Mouse (Mus musculus) lung, postnatal 0 days (tissue): ENCODE data around the gene Hmcn2. TPM values are rescaled to one million over a fixed set of nuclear protein-coding genes. Genes with fewer than 3 reads are reported as not detected.

Source experiments
- ATAC-seq: fragments of 200-750 bp; cut with Nextera tagmentation; 2 replicates; pipeline ENCODE4 v1.8.0; 2017; ENCODE audit warnings: moderate library complexity
- DNase-seq: peaks from one replicate; pipeline ENCODE4 v3.0.0-alpha.2; 2016; ENCODE audit warnings: low spot score
- H3K27ac ChIP-seq: fragments of 300-500 bp; sonication (generic); 2 replicates; pipeline ENCODE4 v1.5.1; 2014; ENCODE audit warnings: antibody characterized with exemption, mild to moderate bottlenecking, low read length, mixed read lengths
- H3K27me3 ChIP-seq: fragments of 300-500 bp; sonication (generic); replicated peaks from 2 replicates; pipeline ENCODE4 v1.6.1; 2014; ENCODE audit warnings: low read length, mixed read lengths; ENCODE audit not compliant: insufficient read depth
- H3K36me3 ChIP-seq: fragments of 300-500 bp; sonication (generic); 2 replicates; pipeline ENCODE4 v1.6.1; 2014; ENCODE audit warnings: low read length, mixed read lengths; ENCODE audit not compliant: insufficient read depth
- H3K4me1 ChIP-seq: fragments of 300-500 bp; sonication (generic); 2 replicates; pipeline ENCODE4 v1.6.1; 2014; ENCODE audit warnings: antibody characterized with exemption, low read depth, low read length, mixed read lengths; ENCODE audit not compliant: insufficient read depth
- H3K4me2 ChIP-seq: fragments of 300-500 bp; sonication (generic); replicated peaks from 2 replicates; pipeline ENCODE4 v1.6.1; 2014; ENCODE audit warnings: low read depth, mild to moderate bottlenecking, low read length, moderate library complexity, mixed read lengths
- H3K4me3 ChIP-seq: fragments of 300-500 bp; sonication (generic); 2 replicates; pipeline ENCODE4 v1.5.1; 2014; ENCODE audit warnings: low read depth, low read length
- H3K9ac ChIP-seq: fragments of 300-500 bp; sonication (generic); replicated peaks from 2 replicates; pipeline ENCODE4 v1.6.1; 2014; ENCODE audit warnings: low read depth, mild to moderate bottlenecking
- H3K9me3 ChIP-seq: fragments of 300-500 bp; sonication (generic); 2 replicates; pipeline ENCODE4 v1.6.1; 2016; ENCODE audit warnings: low read length, mixed read lengths
- CTCF ChIP-seq: IDR thresholded peaks from 2 replicates; pipeline ENCODE4 v1.5.1; 2016; ENCODE audit warnings: antibody characterized with exemption, mild to moderate bottlenecking
- EP300 ChIP-seq: IDR thresholded peaks from 2 replicates; pipeline ENCODE4 v1.6.1; 2016; ENCODE audit warnings: antibody characterized with exemption, mild to moderate bottlenecking, control low read depth
- WGBS: fragments of 180-500 bp; shearing (Covaris S2); extraction: QIAGEN DNeasy Blood & Tissue Kit; methylation state at CpG from one replicate; pipeline ENCODE4 v1.1.7; 2014; 5-methylcytosine and 5-hydroxymethylcytosine counted together
- polyA plus RNA-seq: library from polyadenylated mRNA; unstranded; fragments of >200 nt; fragmentation: Nextera tagmentation; extraction: Ambion mirVana; gene quantifications from 2 replicates; pipeline ENCODE4 v1.2.1, GENCODE M21; 2015

Hmcn2 gene
- polyA plus RNA-seq, 1 experiment from 2014 or later: 1.1 TPM

DNA sequence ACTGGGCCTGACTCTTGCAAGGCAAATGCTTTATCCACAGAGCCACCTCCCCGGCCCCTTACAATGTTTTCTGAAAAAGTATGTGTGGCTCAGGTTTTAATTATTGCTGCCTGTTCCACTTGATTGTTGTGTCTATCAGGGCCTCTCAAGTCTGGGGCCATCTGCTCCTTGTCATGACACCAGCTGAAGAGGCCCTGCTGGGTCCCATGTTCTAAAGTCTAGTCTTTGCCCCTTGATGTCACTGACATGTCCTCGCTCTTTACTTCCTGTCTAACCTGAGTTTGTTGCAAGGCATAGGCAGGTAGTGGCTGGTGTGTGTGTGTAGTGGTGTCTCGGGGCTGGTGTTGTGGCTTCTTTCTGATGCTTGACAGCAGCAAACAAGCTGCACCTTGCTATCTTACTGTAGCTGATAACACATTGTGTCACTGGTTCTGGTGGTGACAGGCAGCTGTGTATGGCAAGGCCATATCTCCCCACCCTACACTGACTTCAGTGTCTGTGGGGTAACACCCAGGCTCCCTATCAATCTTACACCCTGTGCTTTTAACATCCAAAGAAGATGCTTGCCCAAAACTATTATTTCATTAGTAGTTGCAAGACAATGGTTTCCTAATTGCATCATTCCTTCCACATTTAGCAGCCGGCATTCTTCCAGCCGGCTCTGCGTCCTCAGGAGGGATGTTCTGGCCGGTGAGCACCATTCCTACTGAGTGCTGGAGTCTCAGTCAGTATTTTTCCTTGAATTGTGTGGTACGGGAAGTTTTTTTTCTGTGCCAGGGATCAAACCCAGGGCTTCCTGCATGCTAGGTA lies 27.7 kb downstream of the Hmcn2 start:
- DNase-seq (no peak), ATAC-seq (no peak)
- H3K9me3 ChIP-seq: no peaks in the 10 kb centered on the region
- no peaks in the 10 kb centered on the region; the same call in 1 of the 2 replicates for H3K27me3 ChIP-seq
- no peak overlapping the region for H3K9ac ChIP-seq
- TF ChIP-seq EP300: no peak
- TF ChIP-seq CTCF: no peak
- no peaks in the 10 kb centered on the region for H3K36me3 ChIP-seq
- no peaks in the 10 kb centered on the region for H3K4me1 ChIP-seq
- H3K4me3 ChIP-seq: no peak overlapping the region
- no peak overlapping the region for H3K27ac ChIP-seq
- H3K4me2 ChIP-seq: no peak overlapping the region
- WGBS: 65% methylated on average over 8 of the region's 8 CpGs

DNA sequence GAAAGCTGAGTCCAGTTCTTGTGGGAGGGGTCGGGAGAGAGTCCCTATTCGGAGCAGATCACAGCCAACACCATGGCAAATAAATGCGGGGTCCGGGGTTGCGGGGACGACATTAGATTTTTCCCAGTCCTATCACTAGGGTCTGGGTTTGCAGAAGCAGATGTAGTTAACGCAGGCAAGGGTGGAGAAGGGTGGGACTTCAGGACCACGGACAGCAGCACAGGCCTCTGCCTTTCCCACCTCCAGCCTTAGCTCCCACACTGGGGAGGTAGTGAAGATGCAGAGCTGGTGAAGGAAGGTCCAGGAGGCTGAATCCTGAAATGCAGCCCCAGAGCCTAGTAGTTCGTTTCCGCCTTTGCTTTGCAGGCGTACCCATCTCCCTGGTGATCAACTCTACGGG lies 31.9 kb downstream of the Hmcn2 start:
- DNase-seq: peak; percentile 65
- H3K9ac ChIP-seq: no peak overlapping the region

DNA sequence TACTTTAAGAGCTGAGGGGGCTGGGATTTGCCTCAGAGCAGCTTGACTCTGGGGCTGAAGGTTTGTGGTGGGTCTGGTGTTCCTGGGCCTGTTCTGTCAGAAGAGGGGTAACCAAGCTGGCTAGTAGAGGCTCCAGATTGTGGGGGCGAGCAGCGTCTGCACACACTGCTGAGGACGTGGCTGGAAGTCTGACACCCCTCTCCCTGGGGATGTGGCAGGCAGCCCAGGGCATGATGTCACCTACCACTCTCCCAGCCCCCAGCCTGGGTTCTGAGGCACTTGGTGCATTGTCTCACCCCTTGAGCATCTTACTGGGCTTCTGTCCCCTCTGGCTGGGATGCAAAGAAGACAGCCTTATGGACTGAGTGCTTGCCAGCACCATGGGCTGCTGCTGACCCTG lies 34.2 kb downstream of the Hmcn2 start:
- no peak overlapping the region for H3K27ac ChIP-seq
- no peaks in the 10 kb centered on the region for H3K36me3 ChIP-seq
- ATAC-seq (no peak), DNase-seq (no peak)
- WGBS: 50% methylated on average over 3 of the region's 3 CpGs
- no peak for TF ChIP-seq EP300
- no peak for TF ChIP-seq CTCF
- H3K9ac ChIP-seq: no peak overlapping the region
- H3K9me3 ChIP-seq: no peaks in the 10 kb centered on the region
- H3K4me2 ChIP-seq: no peak overlapping the region
- no peak overlapping the region for H3K4me3 ChIP-seq
- H3K27me3 ChIP-seq: no peaks in the 10 kb centered on the region
- no peaks in the 10 kb centered on the region for H3K4me1 ChIP-seq

More for the DNA sequence above, 31.9 kb downstream of the Hmcn2 start:
- no peaks in the 10 kb centered on the region for H3K4me1 ChIP-seq
- TF ChIP-seq CTCF (no peak), EP300 (no peak)
- no peak overlapping the region for H3K27ac ChIP-seq
- no peak for ATAC-seq
- H3K4me3 ChIP-seq: no peak overlapping the region
- no peaks in the 10 kb centered on the region for H3K27me3 ChIP-seq
- 37% methylated on average over 12 of the region's 12 CpGs for WGBS
- H3K9me3 ChIP-seq: no peaks in the 10 kb centered on the region
- no peaks in the 10 kb centered on the region for H3K36me3 ChIP-seq
- no peak overlapping the region for H3K4me2 ChIP-seq

DNA sequence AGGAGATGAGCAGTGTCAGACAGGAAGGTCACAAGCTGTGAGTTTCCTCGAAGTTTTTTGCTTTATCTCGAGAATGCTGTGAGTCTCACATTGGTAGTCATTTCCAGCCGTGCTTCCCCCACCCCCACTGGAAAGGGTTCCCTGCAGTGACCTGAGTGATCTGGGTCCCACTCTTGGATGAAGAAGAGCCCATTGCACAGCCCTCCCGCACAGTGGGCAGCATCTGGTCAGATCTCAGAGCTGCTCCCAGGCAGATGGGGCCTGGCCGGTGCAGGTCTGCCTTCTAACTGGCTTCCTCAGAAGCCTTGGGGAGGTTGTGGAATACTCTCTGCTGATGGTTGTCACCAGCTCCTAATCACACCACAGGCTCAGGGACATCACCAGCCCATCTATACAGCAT lies 34.6 kb downstream of the Hmcn2 start:
- Histone ChIP-seq H3K27ac (no peak overlapping the region), H3K9ac (no peak overlapping the region), H3K9me3 (no peaks in the 10 kb centered on the region), H3K27me3 (no peaks in the 10 kb centered on the region), H3K4me2 (no peak overlapping the region), H3K4me1 (no peaks in the 10 kb centered on the region), H3K4me3 (no peak overlapping the region), H3K36me3 (no peaks in the 10 kb centered on the region)
- no peak for DNase-seq
- 64% methylated on average over 5 of the region's 5 CpGs for WGBS
- ATAC-seq: no peak
- TF ChIP-seq CTCF (no peak), EP300 (no peak)

DNA sequence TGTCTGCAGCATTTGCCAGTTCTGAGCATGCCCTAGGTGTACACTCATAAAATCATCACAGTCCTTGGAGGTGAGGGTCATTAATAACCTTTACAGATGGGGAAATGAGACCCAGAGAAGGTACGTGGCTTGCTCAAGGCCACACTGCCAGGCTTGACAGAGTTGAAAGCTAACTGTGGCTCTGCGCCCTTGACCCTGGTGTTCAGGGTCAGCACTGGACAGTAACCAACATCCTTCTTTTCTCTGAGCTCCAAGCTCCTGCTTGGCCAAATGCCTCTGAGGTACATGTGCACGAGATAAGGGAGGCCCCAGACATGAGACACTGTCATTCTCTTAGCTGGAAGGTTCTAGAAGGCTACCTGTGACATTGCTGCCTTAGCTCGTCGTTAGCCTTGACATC lies 42.6 kb downstream of the Hmcn2 start:
- Histone ChIP-seq H3K27me3 (no peaks in the 10 kb centered on the region), H3K4me3 (no peak overlapping the region), H3K27ac (no peak overlapping the region), H3K36me3 (no peaks in the 10 kb centered on the region), H3K9ac (no peak overlapping the region), H3K9me3 (no peaks in the 10 kb centered on the region), H3K4me1 (no peaks in the 10 kb centered on the region), H3K4me2 (no peak overlapping the region)
- TF ChIP-seq EP300: no peak
- no peak for TF ChIP-seq CTCF
- 68% methylated on average over 5 of the region's 5 CpGs for WGBS
- no peak for ATAC-seq
- DNase-seq: no peak

DNA sequence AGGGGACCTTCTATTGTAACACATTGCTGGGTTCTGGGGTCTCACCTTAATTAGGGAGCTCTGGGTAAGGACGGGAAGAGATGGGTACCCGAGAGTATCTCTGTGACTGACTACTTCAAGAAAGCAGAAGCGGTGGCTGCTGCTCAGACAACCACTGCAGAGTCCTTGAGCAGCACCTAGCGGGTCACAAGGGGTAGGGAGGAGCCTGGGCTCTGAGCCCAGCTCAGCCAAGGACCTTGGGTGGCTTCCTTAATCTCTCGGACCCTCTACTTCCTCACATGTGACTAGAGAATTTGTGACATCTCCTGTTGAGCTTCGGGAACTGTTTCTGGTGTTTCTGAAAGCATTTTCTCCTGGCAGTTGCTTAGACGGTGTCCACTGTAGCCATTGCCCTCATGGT lies 45.1 kb downstream of the Hmcn2 start:
- H3K27ac ChIP-seq: no peak overlapping the region
- H3K4me3 ChIP-seq: no peak overlapping the region
- 54% methylated on average over 7 of the region's 7 CpGs for WGBS
- no peaks in the 10 kb centered on the region for H3K9me3 ChIP-seq
- H3K9ac ChIP-seq: no peak overlapping the region
- H3K4me2 ChIP-seq: no peak overlapping the region
- no peaks in the 10 kb centered on the region for H3K36me3 ChIP-seq
- H3K4me1 ChIP-seq: no peaks in the 10 kb centered on the region
- no peaks in the 10 kb centered on the region for H3K27me3 ChIP-seq
- TF ChIP-seq CTCF: no peak
- TF ChIP-seq EP300: no peak
- ATAC-seq (no peak), DNase-seq (no peak)

DNA sequence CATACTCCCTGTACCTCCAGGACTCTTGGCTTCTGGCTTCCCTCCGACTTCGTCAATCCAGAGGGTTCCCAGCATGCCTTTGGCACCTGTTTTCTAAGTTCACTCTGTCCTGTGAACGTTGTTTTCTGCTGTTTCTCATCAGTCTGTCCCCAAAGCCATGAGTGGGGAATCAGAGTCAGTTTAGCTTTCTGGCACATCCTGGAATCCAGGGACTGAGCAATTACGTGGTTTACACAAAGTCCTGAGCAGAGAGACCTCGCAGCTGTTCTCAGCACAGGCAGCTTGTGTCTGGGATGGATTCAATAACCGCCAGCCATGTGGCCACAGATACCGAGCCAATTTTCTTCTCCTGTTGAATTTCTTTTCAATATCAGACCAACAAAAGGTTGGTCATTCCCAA lies 53.0 kb downstream of the Hmcn2 start:
- H3K27me3 ChIP-seq: no peaks in the 10 kb centered on the region
- no peaks in the 10 kb centered on the region for H3K9me3 ChIP-seq
- no peak for TF ChIP-seq CTCF
- TF ChIP-seq EP300: no peak
- H3K9ac ChIP-seq: no peak overlapping the region
- no peak overlapping the region for H3K4me3 ChIP-seq
- WGBS: 54% methylated on average over 7 of the region's 7 CpGs
- no peaks in the 10 kb centered on the region for H3K4me1 ChIP-seq
- ATAC-seq (no peak), DNase-seq (peak; percentile 10)
- H3K4me2 ChIP-seq: no peak overlapping the region
- H3K27ac ChIP-seq: no peak overlapping the region
- H3K36me3 ChIP-seq: no peaks in the 10 kb centered on the region
